Mouse (Mus musculus): ENCODE data around the gene Krt33a. TPM values are rescaled to one million over a fixed set of nuclear protein-coding genes. Genes with fewer than 3 reads are reported as not detected.

Krt33a gene
- not detected for total RNA-seq (2021)

- no peak for DNase-seq
These were observed at the start of gene Krt33a for GRCm38 (mm10) chr11:100016112-100016511. Krt33a (minus strand) TSS chr11:100016212.

GRCm38 (mm10) chr11:100058875-100059274, 42.9 kb upstream of the Krt33a start:
- DNase-seq, result no peak

GRCm38 (mm10) chr11:100055686-100056655, 40.0 kb upstream of the Krt33a start:
- DNase-seq, result no peak

- DNase-seq, result no peak
These were observed 34.4 kb upstream of the Krt33a start, which contains the start of gene Krt31 for GRCm38 (mm10) chr11:100050451-100050850. Krt31 (minus strand) TSS chr11:100050551.

- DNase-seq, result no peak
These were observed 31.2 kb upstream of the Krt33a start for GRCm38 (mm10) chr11:100047193-100047592.

- DNase-seq, result no peak
These were observed 30.4 kb upstream of the Krt33a start for GRCm38 (mm10) chr11:100046303-100046866.

GRCm38 (mm10) chr11:100041454-100041853, 25.4 kb upstream of the Krt33a start, which contains the start of gene Krt34:
Krt34 (minus strand) TSS chr11:100041554.
- no peak for DNase-seq

GRCm38 (mm10) chr11:100029768-100030167, 13.8 kb upstream of the Krt33a start, which contains the start of gene Krt33b:
Krt33b (minus strand) TSS chr11:100029868.
- no peak for DNase-seq

- DNase-seq, result no peak
These were observed 5.4 kb upstream of the Krt33a start for GRCm38 (mm10) chr11:100021438-100021837.

- no peak for DNase-seq
These were observed 3.5 kb upstream of the Krt33a start for GRCm38 (mm10) chr11:100019466-100019865.

- DNase-seq, result no peak
These were observed 2.3 kb downstream of the Krt33a start for GRCm38 (mm10) chr11:100013691-100014171.

GRCm38 (mm10) chr11:100010682-100011081, 5.3 kb downstream of the Krt33a start:
- no peak for DNase-seq

GRCm38 (mm10) chr11:100008336-100008735, 7.7 kb downstream of the Krt33a start:
- no peak for DNase-seq

- no peak for DNase-seq
These were observed 9.4 kb downstream of the Krt33a start for GRCm38 (mm10) chr11:100006624-100007023.

- no peak for DNase-seq
These were observed 10.1 kb downstream of the Krt33a start for GRCm38 (mm10) chr11:100005905-100006304.

GRCm38 (mm10) chr11:100004846-100005245, 11.2 kb downstream of the Krt33a start:
- peak; percentile 41 to 51 for DNase-seq

- no peak for DNase-seq
These were observed 16.9 kb downstream of the Krt33a start for GRCm38 (mm10) chr11:99999091-99999490.

GRCm38 (mm10) chr11:99994384-99994661, 21.7 kb downstream of the Krt33a start:
- DNase-seq, result no peak

- DNase-seq, result no peak
These were observed 22.2 kb downstream of the Krt33a start, which contains the start of gene Krtap17-1 for GRCm38 (mm10) chr11:99993620-99994383. Krtap17-1 (minus strand) TSS chr11:99993994.

- no peak for DNase-seq
These were observed 25.4 kb downstream of the Krt33a start for GRCm38 (mm10) chr11:99990571-99990970.

GRCm38 (mm10) chr11:99989881-99990405, 26.1 kb downstream of the Krt33a start:
- no peak for DNase-seq

GRCm38 (mm10) chr11:99988530-99988929, 27.5 kb downstream of the Krt33a start:
- no peak for DNase-seq
